In the genomic region with DNA sequence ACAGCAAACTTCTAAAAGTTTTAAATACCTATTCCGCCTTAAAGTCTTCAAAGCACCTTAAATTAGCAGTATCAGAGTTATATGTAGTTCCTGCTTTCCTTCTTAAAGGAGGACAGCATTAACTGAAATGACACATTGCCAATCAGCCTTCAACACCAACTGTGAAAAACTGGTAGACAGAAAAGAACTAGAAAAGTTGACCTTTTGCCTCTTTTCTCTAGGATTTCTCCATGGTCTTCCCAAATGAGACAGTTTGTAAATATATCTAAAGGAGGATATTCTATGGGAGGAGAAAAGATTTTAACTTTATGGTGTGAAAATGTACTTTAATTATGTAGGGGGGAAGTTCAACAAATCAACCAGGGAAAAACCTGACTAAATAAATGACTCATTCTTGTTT, we compare ENCODE assay signal across 15 mouse cellular contexts. TPM values are rescaled to one million over a fixed set of nuclear protein-coding genes. Genes with fewer than 3 reads are reported as not detected.
DNase-seq lines count a peak whose midpoint lies in the region; ATAC-seq and TF ChIP-seq lines count a peak whose summit lies in the region.
"Had no signal": no experiment of that assay in that cellular context is flagged by ENCODE, and none has a peak within 500 bp of the region (broad histone marks: within the 10 kb centered on the region; RNA-seq: fewer than 3 reads in every experiment).

No protein-coding gene starts in this region.

- H3K4me3 ChIP-seq in heart, embryonic 14.5 days (ENCODE audit: control insufficient read depth in 1 of 2, insufficient read depth in 1 of 2, low read depth in 1 of 2, low read length in 2 of 2): peak overlapping the region in 1 of 2 experiments; percentile 94; a peak in 2 of 4 replicates
- H3K4me3 ChIP-seq in liver, postnatal 0 days (ENCODE audit: low read depth, low read length): peak overlapping the region; percentile 94; the same call in 1 of the 2 replicates
- H3K4me3 ChIP-seq in liver, embryonic 11.5 days (ENCODE audit: low read depth, low read length): no peak overlapping the region; the same call in 1 of the 2 replicates
- H3K4me3 ChIP-seq in embryonic facial prominence, embryonic 10.5 days: peak overlapping the region; percentile 92; the same call in 1 of the 2 replicates
- H3K4me3 ChIP-seq in limb, embryonic 12.5 days (replicated peaks): no peak overlapping the region

- ATAC-seq in heart, embryonic 14.5 days (ENCODE audit: insufficient number of reproducible peaks, insufficient read depth, low FRiP score, low read depth): no peak
- no peak for ATAC-seq in liver, postnatal 0 days
- no peak for ATAC-seq in liver, embryonic 11.5 days (replicated peaks; ENCODE audit: low FRiP score)
- no peak for ATAC-seq in limb, embryonic 12.5 days (ENCODE audit: insufficient number of reproducible peaks, insufficient read depth, low FRiP score, low TSS enrichment, low read depth)

- H3K4me2 ChIP-seq in heart, embryonic 14.5 days (ENCODE audit: low read length): peak overlapping the region; percentile 81
- peak overlapping the region; percentile 94 for H3K4me2 ChIP-seq in liver, postnatal 0 days (ENCODE audit: low read depth, low read length)
- H3K4me2 ChIP-seq in liver, embryonic 11.5 days: no peak overlapping the region
- H3K4me2 ChIP-seq in limb, embryonic 12.5 days: peak overlapping the region; percentile 62; the same call in 1 of the 2 replicates

- H3K9ac ChIP-seq in heart, embryonic 14.5 days (ENCODE audit: low read length): peak overlapping the region; percentile 96
- no peak overlapping the region for H3K9ac ChIP-seq in liver, postnatal 0 days (replicated peaks)
- H3K9ac ChIP-seq in liver, embryonic 11.5 days (ENCODE audit: low read depth, low read length): no peak overlapping the region
- no peak overlapping the region for H3K9ac ChIP-seq in limb, embryonic 12.5 days (replicated peaks)

- no peak overlapping the region for H3K27ac ChIP-seq in heart, embryonic 14.5 days (replicated peaks in 1 of 2; ENCODE audit: control insufficient read depth in 1 of 2, insufficient read depth in 1 of 2, low read depth in 2 of 2, low read length in 2 of 2)
- H3K27ac ChIP-seq in liver, postnatal 0 days (ENCODE audit: low read depth): no peak overlapping the region
- H3K27ac ChIP-seq in liver, embryonic 11.5 days (ENCODE audit: low read depth, low read length): no peak overlapping the region
- H3K27ac ChIP-seq in embryonic facial prominence, embryonic 10.5 days (replicated peaks): no peak overlapping the region
- no peak overlapping the region for H3K27ac ChIP-seq in limb, embryonic 12.5 days
- H3K27ac ChIP-seq: embryonic facial prominence, embryonic 15.5 days; kidney, embryonic 15.5 days; neural tube, embryonic 12.5 days had no signal

- no peak for DNase-seq in heart, postnatal 25 days (ENCODE audit: low spot score)
- no peak for DNase-seq in liver, postnatal 0 days
- DNase-seq in liver, embryonic 11.5 days (ENCODE audit: low spot score): no peak
- no peak for DNase-seq in embryonic facial prominence, embryonic 10.5 days (ENCODE audit: low spot score)
- DNase-seq in lung, adult 18-20 months: no peak
- DNase-seq: adrenal gland, adult 8-10 months; cerebellum, postnatal 36 days; heart, postnatal 4 days; layer of hippocampus, adult 9-11 months; lung, adult 2 months had no signal

- WGBS in heart, embryonic 14.5 days: 93% methylated on average over 1 of the region's 1 CpGs
- WGBS in liver, postnatal 0 days (ENCODE audit: insufficient replicate concordance): 94% methylated on average over 1 of the region's 1 CpGs
- WGBS in liver, embryonic 11.5 days: 93% methylated on average over 1 of the region's 1 CpGs
- WGBS in embryonic facial prominence, embryonic 10.5 days: 96% methylated on average over 1 of the region's 1 CpGs
- WGBS in limb, embryonic 12.5 days: 90% methylated on average over 1 of the region's 1 CpGs

- TF ChIP-seq EP300 in liver, postnatal 0 days (IDR thresholded peaks at IDR 0.05; ENCODE audit: low read depth): no peak

- peaks cover 8 to 31% of the 10 kb centered on the region in 2 experiments for H3K4me1 ChIP-seq in heart, embryonic 14.5 days (ENCODE audit: control insufficient read depth in 2 of 2, insufficient read depth in 2 of 2, low read length in 2 of 2)
- peaks cover 33% of the 10 kb centered on the region for H3K4me1 ChIP-seq in liver, postnatal 0 days (ENCODE audit: insufficient read depth)
- peaks cover 15% of the 10 kb centered on the region for H3K4me1 ChIP-seq in liver, embryonic 11.5 days (replicated peaks; ENCODE audit: control insufficient read depth, insufficient read depth, low read length)
- H3K4me1 ChIP-seq in embryonic facial prominence, embryonic 10.5 days: peaks cover 25% of the 10 kb centered on the region
- peaks cover 22% of the 10 kb centered on the region for H3K4me1 ChIP-seq in limb, embryonic 12.5 days (replicated peaks)

- no peaks in the 10 kb centered on the region for H3K27me3 ChIP-seq in heart, embryonic 14.5 days (ENCODE audit: control insufficient read depth, insufficient read depth, low read length)
- H3K27me3 ChIP-seq in liver, postnatal 0 days (ENCODE audit: insufficient read depth, low read length): no peaks in the 10 kb centered on the region
- no peaks in the 10 kb centered on the region for H3K27me3 ChIP-seq in liver, embryonic 11.5 days (replicated peaks; ENCODE audit: control insufficient read depth, insufficient read depth, low read length)
- H3K27me3 ChIP-seq in embryonic facial prominence, embryonic 10.5 days (replicated peaks; ENCODE audit: low read depth, poor library complexity, severe bottlenecking): no peaks in the 10 kb centered on the region
- no peaks in the 10 kb centered on the region for H3K27me3 ChIP-seq in limb, embryonic 12.5 days
- H3K27me3 ChIP-seq: embryonic facial prominence, embryonic 15.5 days; kidney, embryonic 15.5 days; neural tube, embryonic 12.5 days had no signal

- no peak for TF ChIP-seq CTCF in liver, postnatal 0 days (IDR thresholded peaks at IDR 0.05; ENCODE audit: low read depth)

- H3K36me3 ChIP-seq in heart, embryonic 14.5 days (ENCODE audit: control insufficient read depth, insufficient read depth, low read length): no peaks in the 10 kb centered on the region
- no peaks in the 10 kb centered on the region for H3K36me3 ChIP-seq in liver, postnatal 0 days (replicated peaks; ENCODE audit: insufficient read depth, low read length)
- H3K36me3 ChIP-seq in liver, embryonic 11.5 days (ENCODE audit: control insufficient read depth, insufficient read depth, low read length): no peaks in the 10 kb centered on the region
- no peaks in the 10 kb centered on the region for H3K36me3 ChIP-seq in embryonic facial prominence, embryonic 10.5 days (replicated peaks)
- H3K36me3 ChIP-seq in limb, embryonic 12.5 days: no peaks in the 10 kb centered on the region
- H3K36me3 ChIP-seq: embryonic facial prominence, embryonic 15.5 days; kidney, embryonic 15.5 days; neural tube, embryonic 12.5 days had no signal

- H3K9me3 ChIP-seq in heart, embryonic 14.5 days (ENCODE audit: control insufficient read depth, low read length): no peaks in the 10 kb centered on the region
- H3K9me3 ChIP-seq in liver, postnatal 0 days (ENCODE audit: low read length): no peaks in the 10 kb centered on the region
- no peaks in the 10 kb centered on the region for H3K9me3 ChIP-seq in liver, embryonic 11.5 days (ENCODE audit: control insufficient read depth, low read length)
- no peaks in the 10 kb centered on the region for H3K9me3 ChIP-seq in embryonic facial prominence, embryonic 10.5 days
- H3K9me3 ChIP-seq in limb, embryonic 12.5 days: no peaks in the 10 kb centered on the region
- H3K9me3 ChIP-seq: embryonic facial prominence, embryonic 15.5 days; kidney, embryonic 15.5 days; neural tube, embryonic 12.5 days had no signal

- intact Hi-C loops in heart, postnatal 25 days (cut with DNase I): loop anchor here (5.0 to 10.0 kb wide), 3 partner anchors 175 to 668 kb away; a partner anchor contains a TSS

RNA-seq across cellular contexts. Expression of a gene that starts 2.3 kb away (rescaled TPM):
- 15.6 and 18.1 TPM in 2 replicates for polyA plus RNA-seq in heart, embryonic 14.5 days (2014; fragmentation: Nextera tagmentation; extraction: Ambion mirVana)
- total RNA-seq in heart, postnatal 25 days (2021): 100 to 1,000 TPM; 147 to 177 TPM
- 2.4 and 3.1 TPM in 2 replicates for polyA plus RNA-seq in liver, postnatal 0 days (2015; fragmentation: Nextera tagmentation; extraction: Ambion mirVana)
- 6.6 and 6.8 TPM in 2 replicates for polyA plus RNA-seq in liver, embryonic 11.5 days (2014; fragmentation: Nextera tagmentation; extraction: Ambion mirVana)
- 6.3 and 7.7 TPM in 2 replicates for polyA plus RNA-seq in embryonic facial prominence, embryonic 10.5 days (2016; fragmentation: Nextera tagmentation; extraction: Ambion mirVana)
- polyA plus RNA-seq in limb, embryonic 12.5 days (2016; fragmentation: Nextera tagmentation; extraction: Ambion mirVana): 10.2 and 11.6 TPM in 2 replicates

Comparison
In these comparisons a context has a peak if more than half of its experiments do, and no peak if none do; other contexts are left out.
1. H3K4me3 ChIP-seq: peak in liver, postnatal 0 days (single experiment) and embryonic facial prominence, embryonic 10.5 days (single experiment); none in liver, embryonic 11.5 days (single experiment) and limb, embryonic 12.5 days (single experiment).